Mouse (Mus musculus) limb, embryonic 10.5 days (tissue): Measurements from ENCODE around the gene Sar1b. TPM values are rescaled to one million over a fixed set of nuclear protein-coding genes. Genes with fewer than 3 reads are reported as not detected.
"Not testable (repeated sequence)": the region's sequence is repeated elsewhere in the genome, so short reads cannot be mapped to it uniquely, and the experiment has no call there.

Experiments used
- DNase-seq: peaks from one replicate; pipeline ENCODE4 v3.0.0-alpha.2; 2017; ENCODE audit warnings: low spot score
- H3K27ac ChIP-seq: fragments of 300-500 bp; sonication (generic); 2 replicates; pipeline ENCODE4 v1.5.1; 2016; ENCODE audit warnings: mild to moderate bottlenecking
- H3K27me3 ChIP-seq: fragments of 300-500 bp; sonication (generic); 2 replicates; pipeline ENCODE4 v1.6.1; 2016; ENCODE audit warnings: low read depth, mild to moderate bottlenecking; ENCODE audit not compliant: poor library complexity, severe bottlenecking
- H3K36me3 ChIP-seq: fragments of 300-500 bp; sonication (generic); 2 replicates; pipeline ENCODE4 v1.6.1; 2016; ENCODE audit warnings: mild to moderate bottlenecking, moderate library complexity
- H3K4me1 ChIP-seq: fragments of 300-500 bp; sonication (generic); 2 replicates; pipeline ENCODE4 v1.6.1; 2016
- H3K4me3 ChIP-seq: fragments of 300-500 bp; sonication (generic); 2 replicates; pipeline ENCODE4 v1.5.1; 2016; ENCODE audit warnings: mild to moderate bottlenecking, moderate library complexity
- H3K9me3 ChIP-seq: fragments of 300-500 bp; sonication (generic); replicated peaks from 2 replicates; pipeline ENCODE4 v1.6.1; 2016; ENCODE audit warnings: mild to moderate bottlenecking
- WGBS: fragments of 180-500 bp; shearing (Covaris S2); methylation state at CpG from one replicate; pipeline ENCODE4 v1.1.7; 2016; 5-methylcytosine and 5-hydroxymethylcytosine counted together
- polyA plus RNA-seq: library from polyadenylated mRNA; unstranded; fragments of >200 nt; fragmentation: Nextera tagmentation; extraction: Ambion mirVana; gene quantifications from 2 replicates; pipeline ENCODE4 v1.2.1, GENCODE M21; 2016

Sar1b gene
- polyA plus RNA-seq = 96.8 and 106 TPM in 2 replicates

DNA sequence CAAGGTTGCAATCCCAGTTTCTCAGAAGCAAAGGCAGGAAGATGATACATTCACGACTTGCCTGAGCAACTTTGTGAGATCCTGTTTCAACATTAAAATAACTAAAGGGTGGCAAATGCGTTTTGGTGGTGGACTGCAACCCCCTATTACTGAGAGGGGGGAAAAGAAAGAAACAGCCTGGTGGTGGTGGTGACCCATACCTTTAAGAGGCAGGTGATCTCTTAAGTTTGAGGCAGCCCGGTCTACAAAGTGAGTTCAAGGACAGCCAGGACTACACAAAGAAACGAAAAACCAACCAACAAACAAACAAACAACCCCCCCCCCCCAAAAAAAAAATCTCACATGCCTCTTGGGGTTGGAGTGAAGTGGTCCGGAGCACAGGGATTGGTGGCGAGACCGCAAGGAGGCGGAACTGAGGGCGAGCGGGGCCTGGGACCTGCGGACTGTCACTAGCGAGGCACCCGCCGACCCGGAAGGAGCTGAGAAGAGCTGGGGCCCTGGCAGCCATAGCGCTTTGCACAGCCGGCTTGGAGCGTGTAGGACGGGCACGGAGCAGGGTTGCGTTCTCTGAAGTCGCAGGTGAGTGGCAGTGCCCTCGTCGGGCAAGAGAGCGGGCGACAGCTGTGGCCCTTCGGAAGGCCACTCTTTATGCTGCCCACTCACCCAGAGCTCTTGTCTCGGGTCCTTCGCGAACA, at the start of gene Sar1b, which contains the start of gene Sec24a:
TSS of gene Sar1b (plus strand) at position 475 of the 695 bp plus-strand sequence.
TSS of gene Sec24a (minus strand) at position 422 of the 695 bp plus-strand sequence.
- peak; percentile 88 for DNase-seq
- H3K9me3 ChIP-seq = no peaks in the 10 kb centered on the region
- H3K36me3 ChIP-seq = no peaks in the 10 kb centered on the region
- WGBS = 1% methylated on average over 30 of the region's 30 CpGs
- peak within 1 kb of the TSS; percentile 71 for H3K4me3 ChIP-seq
- peak within 1 kb of the TSS; percentile 73 for H3K27ac ChIP-seq
- peaks cover 17% of the 10 kb centered on the region for H3K4me1 ChIP-seq
- H3K27me3 ChIP-seq = no peaks in the 10 kb centered on the region

- DNase-seq = no peak
- Histone ChIP-seq H3K9me3 (no peaks in the 10 kb centered on the region), H3K27me3 (no peaks in the 10 kb centered on the region), H3K4me1 (no peaks in the 10 kb centered on the region), H3K27ac (no peak overlapping the region), H3K36me3 (peaks cover 87% of the 10 kb centered on the region), H3K4me3 (no peak overlapping the region)
- 96% methylated on average over 11 of the region's 11 CpGs for WGBS
These were observed 42.4 kb upstream of the Sar1b start for GRCm38 (mm10) chr11:51721066-51721465.

GRCm38 (mm10) chr11:51732883-51733282, 30.6 kb upstream of the Sar1b start:
- no peak for DNase-seq
- H3K27ac ChIP-seq = no peak overlapping the region
- H3K4me3 ChIP-seq = no peak overlapping the region
- peaks cover 62% of the 10 kb centered on the region for H3K36me3 ChIP-seq
- no peaks in the 10 kb centered on the region for H3K27me3 ChIP-seq
- no peaks in the 10 kb centered on the region for H3K9me3 ChIP-seq
- no peaks in the 10 kb centered on the region for H3K4me1 ChIP-seq
- WGBS = 91% methylated on average over 1 of the region's 1 CpGs

- H3K4me1 ChIP-seq, H3K27me3 ChIP-seq, H3K9me3 ChIP-seq, H3K4me3 ChIP-seq, H3K27ac ChIP-seq, DNase-seq: not testable (repeated sequence)
- WGBS = 98% methylated on average over 13 of the region's 13 CpGs
- peaks cover 62% of the 10 kb centered on the region for H3K36me3 ChIP-seq
These were observed 29.3 kb upstream of the Sar1b start for GRCm38 (mm10) chr11:51734218-51734617.

DNA sequence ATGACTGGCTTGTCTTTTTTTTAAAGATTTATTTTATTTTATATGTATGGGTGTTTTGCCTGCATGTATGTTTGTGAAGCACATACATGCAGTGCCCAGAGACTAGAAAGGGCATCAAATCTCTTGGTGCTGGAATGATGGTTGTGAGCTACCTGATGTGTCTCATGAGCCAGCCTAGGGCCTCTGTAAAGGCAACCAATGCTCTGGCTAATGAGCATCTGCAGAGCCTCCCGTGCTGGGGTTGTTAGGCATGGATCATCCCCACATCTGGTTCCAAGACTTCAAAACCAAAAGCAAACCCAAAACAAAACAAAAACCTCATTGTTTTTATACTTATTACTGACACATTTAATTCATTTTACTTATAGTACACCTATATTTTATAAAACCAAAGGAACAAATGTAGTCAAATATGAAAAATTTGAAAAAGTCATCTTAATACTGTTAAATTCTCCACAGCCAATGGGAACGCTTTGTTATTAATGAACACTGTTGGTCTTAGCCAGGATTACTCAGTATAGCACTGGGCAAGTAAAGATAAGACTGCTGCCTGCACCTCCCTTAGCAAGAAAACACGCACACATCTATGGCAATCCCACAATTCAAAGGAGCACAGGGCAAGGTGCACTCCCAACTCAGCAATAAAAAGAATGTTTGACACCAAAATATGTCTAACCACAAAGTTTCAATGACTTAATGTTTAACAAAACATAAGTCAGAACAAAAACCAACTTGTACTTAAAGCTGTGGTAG, 24.7 kb upstream of the Sar1b start:
- no peak overlapping the region for H3K27ac ChIP-seq
- no peaks in the 10 kb centered on the region for H3K4me1 ChIP-seq
- H3K4me3 ChIP-seq = no peak overlapping the region
- peaks cover 60% of the 10 kb centered on the region for H3K36me3 ChIP-seq
- DNase-seq = no peak
- 87% methylated on average over 3 of the region's 3 CpGs for WGBS
- H3K9me3 ChIP-seq = no peaks in the 10 kb centered on the region
- no peaks in the 10 kb centered on the region for H3K27me3 ChIP-seq

- Histone ChIP-seq H3K4me1 (no peaks in the 10 kb centered on the region), H3K27me3 (no peaks in the 10 kb centered on the region), H3K9me3 (no peaks in the 10 kb centered on the region), H3K27ac (no peak overlapping the region), H3K4me3 (no peak overlapping the region), H3K36me3 (peaks cover 60% of the 10 kb centered on the region)
- WGBS = 95% methylated on average over 3 of the region's 3 CpGs
- no peak for DNase-seq
These were observed 22.8 kb upstream of the Sar1b start for GRCm38 (mm10) chr11:51740701-51741100.

DNA sequence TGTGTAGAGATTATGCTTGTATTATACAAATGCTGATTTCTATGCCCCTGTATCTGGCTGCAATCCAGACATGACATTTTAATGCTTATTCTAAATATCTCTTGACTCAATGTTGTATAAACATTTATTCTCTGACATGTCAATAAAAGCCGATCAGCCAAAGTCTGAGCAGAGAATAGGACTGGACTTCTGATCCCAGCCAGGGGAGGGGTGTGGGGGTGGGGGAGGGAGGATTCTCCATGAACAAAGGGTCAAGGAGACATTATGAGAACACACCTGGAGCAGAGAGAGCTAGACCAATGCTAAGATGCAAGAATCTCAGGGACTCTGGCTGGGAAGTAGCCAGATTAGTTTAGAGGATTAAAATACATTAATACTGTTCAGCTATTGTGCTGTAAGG, 17.4 kb upstream of the Sar1b start:
- no peak for DNase-seq
- Histone ChIP-seq H3K27me3 (no peaks in the 10 kb centered on the region), H3K4me1 (no peaks in the 10 kb centered on the region), H3K9me3 (no peaks in the 10 kb centered on the region), H3K4me3 (no peak overlapping the region), H3K36me3 (peaks cover 47% of the 10 kb centered on the region), H3K27ac (no peak overlapping the region)
- WGBS = 90% methylated on average over 1 of the region's 1 CpGs

DNA sequence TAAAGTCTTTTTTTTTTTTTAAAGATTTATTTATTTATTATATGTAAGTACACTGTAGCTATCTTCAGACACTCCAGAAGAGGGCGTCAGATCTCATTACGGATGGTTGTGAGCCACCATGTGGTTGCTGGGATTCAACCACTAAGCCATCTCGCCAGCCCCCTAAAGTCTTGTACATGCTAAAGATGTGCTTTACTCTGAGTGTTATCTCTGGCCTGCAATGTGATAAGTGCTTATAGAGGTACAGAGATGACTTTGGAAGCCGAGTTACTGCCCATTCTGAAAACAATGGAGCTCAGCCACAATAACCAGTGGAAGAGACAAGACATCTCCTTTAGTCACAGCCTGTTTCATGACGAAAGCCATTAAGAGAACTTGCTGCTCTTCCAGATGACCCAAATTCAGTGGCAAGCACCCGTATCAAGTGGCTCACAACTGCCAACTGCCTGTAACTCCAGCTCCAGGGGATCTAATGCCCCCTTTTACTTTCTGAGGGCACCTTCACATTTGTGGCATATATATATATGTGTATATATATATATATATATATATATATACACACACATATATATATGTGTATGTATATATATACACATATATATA, 11.8 kb upstream of the Sar1b start:
- H3K27ac ChIP-seq, H3K4me3 ChIP-seq, DNase-seq, H3K9me3 ChIP-seq, H3K27me3 ChIP-seq: not testable (repeated sequence)
- 81% methylated on average over 6 of the region's 6 CpGs for WGBS
- Histone ChIP-seq H3K36me3 (peaks cover 18% of the 10 kb centered on the region), H3K4me1 (peaks cover 18% of the 10 kb centered on the region)

DNA sequence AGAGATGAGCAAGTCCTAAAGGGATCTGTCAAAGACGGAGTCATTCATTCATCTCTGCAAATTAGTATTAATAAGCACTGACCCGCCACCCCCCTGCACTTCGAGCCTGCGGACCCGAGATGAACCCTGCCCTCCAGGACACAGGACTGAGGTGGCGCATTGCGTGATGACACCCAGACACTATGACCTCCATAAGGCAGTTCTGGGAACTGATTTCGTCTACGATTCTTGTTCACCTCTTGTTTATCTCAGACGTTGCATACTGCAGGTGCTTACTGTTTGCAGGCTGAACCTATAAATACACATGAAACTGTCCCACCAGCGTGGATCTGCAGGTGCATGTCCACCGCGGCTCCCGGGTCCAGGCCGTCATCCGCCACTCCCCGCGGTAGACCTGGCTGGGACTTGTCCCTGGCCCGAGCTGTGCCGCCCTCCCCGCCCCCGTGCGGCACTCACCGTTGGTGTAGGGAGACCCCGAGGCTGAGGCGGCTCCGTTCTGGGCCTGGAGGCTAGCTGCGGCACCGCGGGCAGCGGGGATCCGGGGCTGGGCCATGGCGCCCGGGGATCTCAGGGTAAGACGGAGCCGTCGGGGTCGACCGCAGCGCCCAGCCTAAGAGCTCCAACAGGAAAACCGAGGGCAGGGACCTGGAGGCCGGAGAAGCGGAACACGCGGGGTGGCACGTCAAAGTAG, 7.7 kb upstream of the Sar1b start:
- Histone ChIP-seq H3K4me3 (peak overlapping the region; percentile 99), H3K4me1 (peaks cover 22% of the 10 kb centered on the region), H3K27ac (peak overlapping the region; percentile 89), H3K9me3 (no peaks in the 10 kb centered on the region), H3K27me3 (no peaks in the 10 kb centered on the region), H3K36me3 (peaks cover 5% of the 10 kb centered on the region)
- under 1% methylated on average over 46 of the region's 46 CpGs for WGBS
- no peak for DNase-seq

GRCm38 (mm10) chr11:51756352-51756771, 7.1 kb upstream of the Sar1b start:
- WGBS = under 1% methylated on average over 41 of the region's 41 CpGs
- Histone ChIP-seq H3K9me3 (no peaks in the 10 kb centered on the region), H3K36me3 (peaks cover 4% of the 10 kb centered on the region; the same call in 1 of the 2 replicates), H3K27me3 (no peaks in the 10 kb centered on the region), H3K27ac (peak overlapping the region; percentile 89), H3K4me3 (peak overlapping the region; percentile 99), H3K4me1 (peaks cover 22% of the 10 kb centered on the region)
- DNase-seq = peak; percentile 97

DNA sequence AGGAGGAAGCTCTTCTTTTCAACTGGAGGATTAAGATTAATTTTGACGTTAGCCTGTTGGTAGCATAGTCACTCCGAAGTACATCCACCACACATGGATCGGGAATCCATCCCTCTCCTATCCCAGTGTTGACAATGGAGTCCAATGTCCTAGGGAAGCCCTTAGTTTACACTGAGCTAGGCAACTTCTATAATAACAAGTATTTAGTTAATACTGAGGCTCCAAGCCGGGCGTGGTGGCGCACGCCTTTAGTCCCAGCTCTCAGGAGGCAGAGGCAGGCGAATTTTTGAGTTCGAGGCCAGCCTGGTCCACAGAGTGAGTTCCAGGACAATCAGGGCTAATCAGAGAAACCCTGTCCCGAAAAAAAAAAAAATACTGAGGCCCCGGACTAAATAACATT, 6.5 kb upstream of the Sar1b start:
- Histone ChIP-seq H3K36me3 (peaks cover 4% of the 10 kb centered on the region; the same call in 1 of the 2 replicates), H3K4me1 (peaks cover 22% of the 10 kb centered on the region), H3K27ac (peak overlapping the region; percentile 89; the same call in 1 of the 2 replicates), H3K27me3 (no peaks in the 10 kb centered on the region), H3K9me3 (no peaks in the 10 kb centered on the region), H3K4me3 (peak overlapping the region; percentile 99)
- 78% methylated on average over 11 of the region's 11 CpGs for WGBS
- no peak for DNase-seq

- DNase-seq = no peak
- no peaks in the 10 kb centered on the region for H3K9me3 ChIP-seq
- no peak overlapping the region for H3K27ac ChIP-seq
- H3K36me3 ChIP-seq = peaks cover 4% of the 10 kb centered on the region; the same call in 1 of the 2 replicates
- H3K27me3 ChIP-seq = no peaks in the 10 kb centered on the region
- WGBS = 90% methylated on average over 5 of the region's 5 CpGs
- peaks cover 22% of the 10 kb centered on the region for H3K4me1 ChIP-seq
- no peak overlapping the region for H3K4me3 ChIP-seq
These were observed 5.9 kb upstream of the Sar1b start for GRCm38 (mm10) chr11:51757625-51758024.
